Mouse (Mus musculus) erythroblast, embryonic 14.5 days (primary cell): ENCODE results near the gene Lefty1. TPM values are rescaled to one million over a fixed set of nuclear protein-coding genes. Genes with fewer than 3 reads are reported as not detected.
"Not testable (repeated sequence)": the region's sequence is repeated elsewhere in the genome, so short reads cannot be mapped to it uniquely, and the experiment has no call there.

ENCODE experiments used
- H3K27me3 ChIP-seq: 2 replicates; pipeline ENCODE4 v1.6.1; 2012; ENCODE audit warnings: inconsistent platforms; ENCODE audit not compliant: control insufficient read depth
- H3K36me3 ChIP-seq: 2 replicates; pipeline ENCODE4 v1.6.1; 2012; ENCODE audit warnings: mild to moderate bottlenecking, inconsistent platforms; ENCODE audit not compliant: control insufficient read depth
- H3K4me1 ChIP-seq: 2 replicates; pipeline ENCODE4 v1.6.1; 2012; ENCODE audit warnings: inconsistent platforms; ENCODE audit not compliant: control insufficient read depth
- H3K4me3 ChIP-seq: replicated peaks from 2 replicates; pipeline ENCODE3; 2012; ENCODE audit warnings: moderate library complexity, mild to moderate bottlenecking, inconsistent platforms
- H3K9me3 ChIP-seq: 2 replicates; pipeline ENCODE4 v1.6.1; 2012; ENCODE audit warnings: low read length, inconsistent platforms, mixed read lengths; ENCODE audit not compliant: control insufficient read depth
- GATA1 ChIP-seq: IDR thresholded peaks from 2 replicates; pipeline ENCODE4 v1.6.1; 2012; ENCODE audit warnings: low read length, inconsistent platforms, mixed read lengths
- TAL1 ChIP-seq: IDR thresholded peaks from 3 replicates; pipeline ENCODE4 v1.6.1; 2012; ENCODE audit warnings: low read length, inconsistent platforms, mixed read lengths
- polyA plus RNA-seq: library from polyadenylated mRNA; stranded (reverse); fragments of >175 nt; gene quantifications from 2 replicates; pipeline ENCODE4 v1.2.3, GENCODE M21; 2012

Lefty1 gene
- polyA plus RNA-seq, 1 experiment, result 0.87 TPM

GRCm38 (mm10) chr1:180913797-180914196 lies 21.0 kb upstream of the Lefty1 start:
- Histone ChIP-seq H3K27me3 (no peaks in the 10 kb centered on the region; the same call in 1 of the 2 replicates), H3K4me3 (no peak overlapping the region), H3K36me3 (peaks cover 10% of the 10 kb centered on the region), H3K9me3 (peaks cover 3% of the 10 kb centered on the region; the same call in 1 of the 2 replicates), H3K4me1 (peaks cover 49% of the 10 kb centered on the region)
- TF ChIP-seq TAL1 (no peak), GATA1 (no peak)

GRCm38 (mm10) chr1:180916425-180916824 lies 18.4 kb upstream of the Lefty1 start:
- H3K27me3 ChIP-seq, result peaks cover 3% of the 10 kb centered on the region
- H3K9me3 ChIP-seq, result peaks cover 5% of the 10 kb centered on the region
- TF ChIP-seq TAL1 (no peak), GATA1 (no peak)
- no peaks in the 10 kb centered on the region for H3K36me3 ChIP-seq
- H3K4me1 ChIP-seq, result peaks cover 39% of the 10 kb centered on the region
- H3K4me3 ChIP-seq, result no peak overlapping the region

DNA sequence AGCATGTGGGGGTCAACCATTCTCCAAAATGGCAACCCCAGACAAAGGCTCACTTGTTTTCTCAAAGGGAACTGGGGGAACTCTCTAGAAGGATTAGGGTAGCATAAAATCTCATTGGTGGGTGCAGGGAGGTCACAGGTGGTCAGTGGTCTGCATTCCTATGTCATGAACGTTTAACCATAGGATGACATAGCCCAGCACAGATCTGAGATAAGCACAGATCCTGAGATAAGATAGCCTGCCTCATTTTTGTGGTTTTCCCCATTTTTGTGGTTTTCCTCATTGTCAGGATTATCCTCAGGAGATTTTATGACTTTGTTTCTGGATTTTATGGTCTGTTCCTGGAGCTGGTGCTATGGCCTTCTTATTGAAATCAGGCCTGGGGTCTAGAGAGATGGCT lies 17.8 kb upstream of the Lefty1 start:
- TF ChIP-seq GATA1 (no peak), TAL1 (no peak)
- peaks cover 3% of the 10 kb centered on the region for H3K27me3 ChIP-seq
- peaks cover 35% of the 10 kb centered on the region for H3K4me1 ChIP-seq
- peaks cover 5% of the 10 kb centered on the region for H3K9me3 ChIP-seq
- H3K4me3 ChIP-seq, result no peak overlapping the region
- H3K36me3 ChIP-seq, result no peaks in the 10 kb centered on the region

GRCm38 (mm10) chr1:180919686-180920085 lies 15.1 kb upstream of the Lefty1 start:
- Histone ChIP-seq H3K36me3 (no peaks in the 10 kb centered on the region), H3K4me1 (peaks cover 25% of the 10 kb centered on the region), H3K4me3 (no peak overlapping the region), H3K9me3 (peaks cover 4% of the 10 kb centered on the region), H3K27me3 (peaks cover 8% of the 10 kb centered on the region)
- TF ChIP-seq TAL1 (no peak), GATA1 (no peak)

DNA sequence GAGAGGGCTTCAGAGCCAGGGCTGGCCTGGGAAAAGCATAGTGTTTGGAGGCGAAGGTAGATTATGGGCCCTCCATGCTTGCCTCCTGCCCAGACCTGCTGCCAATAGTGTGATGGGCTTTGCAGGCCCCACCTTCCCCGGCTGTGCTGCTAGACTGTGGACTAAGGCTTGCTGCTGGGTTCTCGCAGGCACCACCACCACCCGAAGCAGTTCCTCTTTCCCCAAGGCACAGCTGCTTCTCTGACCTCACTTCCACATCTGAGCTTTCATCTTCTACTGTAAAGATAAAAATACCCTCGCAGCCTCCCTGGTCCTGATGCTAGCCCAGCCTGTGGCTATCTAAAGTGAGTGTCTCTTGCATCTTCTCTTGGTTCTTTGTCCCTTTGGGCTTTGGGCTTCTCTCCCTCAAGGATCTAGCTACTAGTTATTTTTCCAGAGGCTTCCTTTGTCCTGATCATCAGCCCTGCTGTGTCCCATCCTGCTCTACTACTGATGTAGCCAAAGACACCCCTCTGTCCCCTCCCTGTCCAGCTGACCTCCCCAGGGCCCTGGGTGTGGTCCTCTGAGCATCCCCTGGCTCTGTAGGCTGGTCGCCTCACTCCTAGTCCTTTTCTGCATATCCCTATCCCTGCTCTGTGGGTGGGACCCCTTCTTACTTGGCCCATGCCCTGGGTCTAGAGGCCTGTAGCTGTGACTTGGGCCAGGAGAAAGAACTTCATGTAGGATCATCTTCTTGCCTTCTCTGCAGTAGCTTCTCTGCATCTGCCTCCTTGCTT lies 12.4 kb upstream of the Lefty1 start:
- H3K9me3 ChIP-seq, result peaks cover 2% of the 10 kb centered on the region; the same call in 1 of the 2 replicates
- peaks cover 14% of the 10 kb centered on the region for H3K27me3 ChIP-seq
- H3K36me3 ChIP-seq, result no peaks in the 10 kb centered on the region
- H3K4me1 ChIP-seq, result peaks cover 7% of the 10 kb centered on the region
- no peak overlapping the region for H3K4me3 ChIP-seq
- TF ChIP-seq GATA1 (no peak), TAL1 (no peak)

DNA sequence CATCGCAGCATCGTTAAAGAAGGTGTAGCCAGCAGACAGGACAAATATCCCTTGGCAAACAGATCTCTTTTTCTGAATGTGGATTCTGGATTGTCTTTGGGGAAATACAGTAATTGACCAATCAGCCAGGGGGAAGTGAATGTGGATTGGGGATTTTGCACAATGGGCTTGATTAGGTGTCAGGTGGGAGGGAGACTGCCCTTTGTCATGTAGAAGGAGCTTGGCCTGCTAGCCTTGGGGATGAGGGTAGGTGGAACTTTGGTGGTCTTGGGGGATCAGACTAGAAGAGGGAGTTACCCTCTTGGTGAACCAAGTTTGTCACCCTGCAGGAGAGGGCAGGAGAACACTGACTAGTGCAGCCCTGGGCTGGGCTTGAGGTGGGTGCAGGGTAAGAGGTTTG lies 10.1 kb upstream of the Lefty1 start:
- Histone ChIP-seq H3K36me3 (no peaks in the 10 kb centered on the region), H3K9me3 (peaks cover under 1% of the 10 kb centered on the region), H3K4me3 (no peak overlapping the region), H3K4me1 (peaks cover 3% of the 10 kb centered on the region), H3K27me3 (peaks cover 25% of the 10 kb centered on the region)
- no peak for TF ChIP-seq GATA1
- TF ChIP-seq TAL1, result no peak

DNA sequence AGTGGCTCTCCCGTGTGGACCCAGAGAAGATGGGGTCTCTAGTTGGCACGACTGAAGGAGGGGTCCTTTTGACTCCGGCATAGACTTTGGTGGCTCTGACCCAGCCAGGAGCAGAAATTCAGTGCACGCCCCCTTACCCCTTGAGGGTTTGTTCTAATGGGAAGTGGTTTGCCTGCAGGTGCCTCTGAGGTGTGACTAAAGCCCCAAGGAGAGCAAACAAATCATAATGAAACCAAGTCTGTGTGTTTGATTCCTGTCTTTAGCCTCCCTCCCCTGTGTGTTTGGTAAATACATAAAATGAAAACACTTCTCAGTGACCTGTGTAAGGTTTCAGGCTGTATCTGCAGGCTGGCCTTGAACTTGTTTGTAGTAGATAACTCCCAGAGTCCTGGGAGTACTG lies 8.5 kb upstream of the Lefty1 start:
- H3K36me3 ChIP-seq, result no peaks in the 10 kb centered on the region
- peaks cover 37% of the 10 kb centered on the region for H3K27me3 ChIP-seq
- no peak for TF ChIP-seq TAL1
- no peak for TF ChIP-seq GATA1
- H3K9me3 ChIP-seq, result peaks cover 11% of the 10 kb centered on the region
- H3K4me1 ChIP-seq, result no peaks in the 10 kb centered on the region; the same call in none of the 2 replicates
- no peak overlapping the region for H3K4me3 ChIP-seq

GRCm38 (mm10) chr1:180929599-180929998 lies 5.2 kb upstream of the Lefty1 start:
- no peak overlapping the region for H3K4me3 ChIP-seq
- H3K9me3 ChIP-seq, result peaks cover 11% of the 10 kb centered on the region
- TF ChIP-seq TAL1 (no peak), GATA1 (no peak)
- peaks cover 60% of the 10 kb centered on the region for H3K27me3 ChIP-seq
- no peaks in the 10 kb centered on the region; the same call in none of the 2 replicates for H3K4me1 ChIP-seq
- no peaks in the 10 kb centered on the region for H3K36me3 ChIP-seq

DNA sequence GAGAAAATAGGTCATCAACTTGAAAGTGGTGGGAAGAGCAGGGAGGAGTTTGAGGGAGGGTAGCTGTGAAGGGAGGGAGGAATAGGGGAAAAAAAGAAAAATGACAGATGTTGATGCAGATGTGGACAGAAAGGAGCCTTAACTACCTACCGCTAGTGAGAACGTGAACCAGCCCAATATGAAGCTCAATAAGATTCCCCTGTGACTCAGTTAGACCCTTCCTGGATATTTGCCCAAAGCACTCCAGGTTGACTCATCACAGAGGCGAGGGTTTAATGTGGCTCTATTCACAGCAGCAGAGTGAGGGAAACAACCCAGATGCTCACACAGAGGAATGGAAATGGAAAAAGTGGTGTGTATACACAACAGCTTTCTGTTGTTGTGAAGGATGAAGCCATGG lies 3.7 kb upstream of the Lefty1 start:
- H3K4me3 ChIP-seq, result no peak overlapping the region
- peaks cover 74% of the 10 kb centered on the region for H3K27me3 ChIP-seq
- peaks cover 11% of the 10 kb centered on the region for H3K9me3 ChIP-seq
- H3K36me3 ChIP-seq, result no peaks in the 10 kb centered on the region
- no peaks in the 10 kb centered on the region; the same call in none of the 2 replicates for H3K4me1 ChIP-seq
- no peak for TF ChIP-seq TAL1
- no peak for TF ChIP-seq GATA1

DNA sequence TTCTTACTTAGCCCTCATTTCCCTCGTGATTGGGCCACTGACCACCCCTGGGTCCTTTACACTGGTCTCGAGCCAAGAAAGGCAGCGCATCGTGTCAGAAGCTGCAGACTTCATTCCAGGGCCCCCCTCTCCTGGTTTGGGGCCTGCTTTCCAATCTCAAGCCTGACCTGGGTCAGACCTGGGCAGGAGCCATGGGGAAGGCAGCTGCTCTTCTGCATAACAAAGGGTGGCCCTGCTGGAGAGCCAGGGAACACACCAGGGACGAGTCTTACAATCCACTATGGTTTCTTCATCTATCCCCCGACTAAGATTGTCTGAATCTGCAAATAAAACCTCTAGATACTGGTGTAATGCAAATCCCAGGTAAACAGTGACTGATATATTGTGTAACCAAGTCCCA lies 1.2 kb upstream of the Lefty1 start:
- Histone ChIP-seq H3K27me3 (peaks cover 86% of the 10 kb centered on the region), H3K4me1 (peaks cover 2% of the 10 kb centered on the region)

GRCm38 (mm10) chr1:180936610-180937398 lies 2.0 kb downstream of the Lefty1 start:
- not testable (repeated sequence) for H3K36me3 ChIP-seq, H3K9me3 ChIP-seq
- Histone ChIP-seq H3K4me3 (peak overlapping the region; percentile 26), H3K4me1 (peaks cover 13% of the 10 kb centered on the region), H3K27me3 (peaks cover 75% of the 10 kb centered on the region)

More for the DNA sequence above, 1.2 kb upstream of the Lefty1 start:
- TF ChIP-seq TAL1 (no peak), GATA1 (no peak)
- peaks cover 11% of the 10 kb centered on the region for H3K9me3 ChIP-seq
- H3K36me3 ChIP-seq, result no peaks in the 10 kb centered on the region
- no peak overlapping the region for H3K4me3 ChIP-seq

DNA sequence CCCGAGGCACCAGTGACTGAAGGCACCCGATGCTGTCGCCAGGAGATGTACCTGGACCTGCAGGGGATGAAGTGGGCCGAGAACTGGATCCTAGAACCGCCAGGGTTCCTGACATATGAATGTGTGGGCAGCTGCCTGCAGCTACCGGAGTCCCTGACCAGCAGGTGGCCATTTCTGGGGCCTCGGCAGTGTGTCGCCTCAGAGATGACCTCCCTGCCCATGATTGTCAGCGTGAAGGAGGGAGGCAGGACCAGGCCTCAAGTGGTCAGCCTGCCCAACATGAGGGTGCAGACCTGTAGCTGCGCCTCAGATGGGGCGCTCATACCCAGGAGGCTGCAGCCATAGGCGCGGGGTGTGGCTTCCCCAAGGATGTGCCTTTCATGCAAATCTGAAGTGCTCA lies 2.8 kb downstream of the Lefty1 start:
- not testable (repeated sequence) for H3K36me3 ChIP-seq, H3K4me3 ChIP-seq, H3K9me3 ChIP-seq
- peaks cover 20% of the 10 kb centered on the region for H3K4me1 ChIP-seq
- peaks cover 74% of the 10 kb centered on the region for H3K27me3 ChIP-seq

GRCm38 (mm10) chr1:180938781-180939180 lies 4.0 kb downstream of the Lefty1 start:
- not testable (repeated sequence) for H3K36me3 ChIP-seq, H3K9me3 ChIP-seq, H3K4me3 ChIP-seq
- Histone ChIP-seq H3K27me3 (peaks cover 64% of the 10 kb centered on the region), H3K4me1 (peaks cover 32% of the 10 kb centered on the region)
